Mouse (Mus musculus): ENCODE measurements at regions not wholly inside any gene's neighbourhood (a gene's known extent, or its start where the extent isn't known, plus 50 kb on each side); places are given as distances from the start of the nearest gene placed in this dataset.
A peak's percentile ranks its signal among the peaks of the same experiment; 100 is the strongest.

DNA sequence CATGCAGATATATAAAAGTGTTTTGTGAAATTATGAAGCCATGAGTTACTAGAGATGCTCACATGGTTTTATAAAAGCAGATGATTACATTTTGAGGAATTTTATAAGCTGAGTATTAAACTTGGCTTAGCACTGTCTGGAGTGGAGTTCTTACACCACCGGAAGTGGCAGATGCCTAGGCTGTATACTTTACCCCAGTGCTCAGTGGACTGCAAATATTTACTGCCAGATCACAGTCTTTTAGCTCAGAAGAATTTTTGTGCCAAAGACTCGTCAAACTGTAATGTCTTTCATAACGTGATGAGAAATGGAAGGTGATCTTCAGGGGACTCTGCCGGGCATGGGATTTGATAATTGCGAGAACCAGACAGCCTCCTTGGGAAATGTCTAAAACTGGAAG lies 136.1 kb upstream of the 9330182O14Rik start:
- ATAC-seq (replicated peaks; ENCODE audit: poor library complexity): no peak

DNA sequence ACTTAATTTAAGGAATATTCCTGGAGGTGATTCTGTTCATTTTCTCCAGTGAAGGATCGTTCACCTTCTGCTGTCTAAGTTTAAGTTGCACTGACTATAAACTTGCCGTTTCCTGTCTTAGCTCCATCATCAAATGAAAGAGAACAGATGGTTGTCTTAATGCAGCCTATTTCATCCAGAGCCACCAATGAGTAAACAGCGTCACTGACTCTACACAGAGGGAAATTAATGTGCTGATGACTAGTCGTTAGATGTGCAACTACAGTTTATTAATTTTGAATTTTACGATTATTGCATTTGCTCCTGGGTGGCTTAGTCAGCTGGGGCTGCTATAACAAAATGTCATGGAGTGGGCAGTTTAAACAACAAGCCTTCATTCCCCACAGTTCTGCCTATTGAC lies 134.1 kb upstream of the 9330182O14Rik start:
- no peak for ATAC-seq (replicated peaks; ENCODE audit: poor library complexity)

DNA sequence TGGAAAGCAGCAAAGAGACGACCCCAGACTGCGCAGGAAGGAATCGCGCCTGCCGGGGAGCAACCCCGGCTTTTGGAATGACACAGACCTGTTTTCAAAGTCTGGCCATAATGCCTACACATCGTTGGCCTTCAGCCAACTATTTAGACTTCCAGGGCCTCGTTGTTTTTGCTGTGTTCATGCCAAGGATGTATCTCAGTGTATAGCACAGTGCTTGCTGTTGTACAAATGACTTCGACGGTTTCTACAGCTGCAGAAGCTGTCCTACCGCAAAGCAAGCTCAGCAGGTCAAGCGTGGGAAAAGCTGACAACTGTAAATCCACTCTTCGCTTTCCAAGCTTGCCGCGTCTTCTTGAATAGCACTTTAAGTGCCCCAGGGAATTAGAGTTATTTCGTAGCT lies 129.1 kb upstream of the 9330182O14Rik start:
- no peak for ATAC-seq (replicated peaks; ENCODE audit: poor library complexity)

DNA sequence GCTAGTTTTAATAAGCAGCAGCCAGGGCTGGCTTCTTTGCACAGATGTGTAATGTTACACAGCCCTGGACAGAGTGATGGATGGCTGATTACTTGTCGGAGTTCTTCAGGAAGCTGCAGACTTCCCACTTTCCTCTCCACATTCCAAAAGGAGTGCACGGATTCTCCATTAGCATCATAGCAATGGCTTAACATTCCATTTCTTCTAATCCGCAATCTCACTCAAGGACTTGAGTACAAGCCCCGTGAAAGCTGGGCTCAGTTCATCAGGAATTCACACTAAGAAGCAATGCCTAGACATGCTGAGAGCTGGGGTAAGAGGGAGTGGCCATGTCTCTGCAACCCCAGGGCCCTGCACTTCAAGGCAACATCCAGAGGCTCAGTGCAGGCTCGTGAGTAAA lies 126.3 kb upstream of the 9330182O14Rik start:
- ATAC-seq (replicated peaks; ENCODE audit: poor library complexity): no peak

DNA sequence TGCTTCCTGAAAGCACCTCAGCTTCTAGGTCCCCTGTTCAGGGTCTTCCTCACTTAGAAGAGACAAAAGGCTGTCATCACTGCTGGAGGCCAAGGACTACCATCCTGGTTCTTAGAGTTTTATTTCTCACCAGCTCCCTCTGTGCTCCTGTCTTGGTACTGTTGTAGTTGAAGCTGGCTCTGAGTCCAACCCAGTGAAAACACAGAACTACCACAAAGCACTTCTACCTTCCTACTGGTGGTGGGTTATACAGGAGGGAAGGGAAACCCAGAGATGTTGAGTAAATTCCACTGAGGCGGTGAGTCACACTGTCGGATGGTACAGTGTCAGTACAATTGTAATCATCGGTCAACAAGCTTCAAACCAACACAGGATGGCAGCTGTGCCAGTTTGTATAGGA lies 120.3 kb upstream of the 9330182O14Rik start:
- ATAC-seq (replicated peaks; ENCODE audit: poor library complexity): peak; percentile 78

DNA sequence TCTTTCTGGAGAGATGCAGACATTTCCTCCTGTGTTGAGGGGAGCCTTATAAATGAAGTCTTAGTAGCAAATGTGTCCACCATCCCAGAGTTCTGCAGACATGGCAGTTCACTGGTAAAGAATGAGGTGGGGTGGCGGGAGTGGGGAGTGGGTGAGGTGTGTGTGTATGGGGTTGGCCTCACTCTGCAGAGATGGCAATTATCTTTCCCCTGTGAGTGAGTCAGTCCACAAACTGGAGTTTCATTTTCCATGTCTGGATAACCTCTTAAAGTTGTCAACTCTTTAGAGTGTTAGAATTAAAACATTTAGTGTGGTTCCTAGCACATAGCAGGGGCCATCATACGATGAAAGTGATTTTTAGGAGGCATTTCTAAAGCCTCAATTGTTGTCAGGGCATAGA lies 117.1 kb upstream of the 9330182O14Rik start:
- no peak for ATAC-seq (replicated peaks; ENCODE audit: poor library complexity)

DNA sequence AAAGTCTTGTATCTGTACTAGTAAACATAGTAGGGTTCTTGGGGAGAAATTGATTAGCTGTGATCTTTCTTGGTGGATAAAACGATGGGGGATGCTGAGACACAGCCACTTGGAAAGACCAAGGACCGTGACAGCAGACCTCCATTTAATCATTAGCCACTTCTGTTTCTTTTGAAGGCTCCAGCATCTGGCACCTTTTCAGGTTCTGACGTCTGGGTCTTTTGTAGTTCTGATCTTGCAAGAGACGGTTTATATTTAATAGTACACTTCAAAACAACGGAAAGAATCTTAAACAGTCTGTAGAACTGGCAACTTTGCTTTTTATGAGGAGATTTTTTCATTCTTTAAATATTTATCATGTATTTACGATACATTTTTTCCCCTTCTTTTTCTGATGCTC lies 116.6 kb upstream of the 9330182O14Rik start:
- ATAC-seq (replicated peaks; ENCODE audit: poor library complexity): no peak

DNA sequence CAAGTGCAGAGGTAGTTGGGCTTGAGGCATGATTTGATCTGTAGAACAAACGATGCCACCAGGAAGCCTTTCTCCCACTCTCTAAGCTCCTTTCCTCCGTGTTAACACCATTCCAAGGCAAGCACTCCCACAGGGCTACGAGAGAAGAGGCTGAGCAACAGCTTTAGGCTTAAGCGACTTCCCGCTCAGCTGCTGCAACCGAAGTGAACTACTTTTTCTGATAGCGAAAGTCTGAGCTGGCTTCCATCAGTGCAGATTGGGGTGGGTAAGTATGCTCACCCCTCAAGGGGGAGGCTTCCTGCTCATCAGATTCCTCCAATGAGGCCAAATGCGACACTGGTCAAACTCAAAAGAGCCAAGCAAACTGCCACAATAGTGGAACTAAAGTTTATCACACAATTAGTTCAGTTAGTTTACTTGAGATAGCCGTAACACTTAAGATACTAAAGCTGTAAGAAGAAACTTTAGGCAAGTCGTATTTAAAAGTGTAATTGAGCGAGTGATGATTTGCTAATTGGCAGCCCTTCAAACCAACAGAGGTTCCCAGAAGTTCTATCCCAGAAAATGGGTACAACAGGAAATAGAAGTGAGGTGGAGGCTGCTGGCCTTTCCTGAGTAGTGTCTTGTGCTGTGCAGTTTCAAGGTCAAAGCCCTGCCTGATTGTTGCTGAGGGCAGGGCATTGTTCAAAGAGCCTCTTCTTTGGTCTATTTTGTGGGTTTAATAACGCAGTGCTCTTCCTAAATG lies 115.9 kb upstream of the 9330182O14Rik start:
- peak; percentile 29; the same call in 1 of the 2 replicates for ATAC-seq (replicated peaks; ENCODE audit: poor library complexity)

DNA sequence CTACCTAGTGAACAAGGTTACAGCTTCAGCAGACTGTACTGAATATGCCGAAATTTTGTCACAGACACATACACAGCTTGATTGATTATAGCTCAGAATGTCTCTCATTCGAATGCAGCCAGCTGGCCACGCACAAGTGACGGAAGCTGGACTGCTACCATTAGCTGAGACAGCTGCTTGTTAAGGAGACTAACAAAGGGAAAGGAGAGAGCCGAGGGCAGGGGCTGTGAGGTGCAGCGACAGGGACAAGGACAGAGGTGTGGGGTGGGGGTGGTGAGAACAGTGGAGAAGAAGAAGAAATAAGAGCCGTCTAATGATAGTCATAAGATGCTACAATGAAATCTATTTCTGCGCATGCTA lies 115.4 kb upstream of the 9330182O14Rik start:
- ATAC-seq (replicated peaks; ENCODE audit: poor library complexity): no peak

DNA sequence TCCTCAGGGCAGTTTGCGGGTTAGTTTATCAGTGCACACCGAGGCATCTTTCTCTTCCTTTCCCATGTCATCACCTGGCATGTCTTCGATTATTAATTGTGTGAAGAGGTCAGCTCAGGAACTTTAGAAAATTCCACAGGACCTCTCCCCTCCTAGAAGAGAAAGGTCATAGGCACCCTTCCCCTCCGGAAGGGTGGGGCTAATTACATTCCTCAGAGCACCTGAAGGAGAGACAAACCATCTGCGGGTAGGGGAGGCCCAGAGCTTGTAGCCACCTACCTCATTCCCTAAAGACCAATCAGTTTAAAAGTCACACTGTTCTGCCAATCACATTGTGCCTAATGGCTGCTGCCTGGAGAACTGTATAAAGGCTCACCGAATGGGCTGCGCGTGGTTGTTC lies 114.9 kb upstream of the 9330182O14Rik start:
- ATAC-seq (replicated peaks; ENCODE audit: poor library complexity): no peak

DNA sequence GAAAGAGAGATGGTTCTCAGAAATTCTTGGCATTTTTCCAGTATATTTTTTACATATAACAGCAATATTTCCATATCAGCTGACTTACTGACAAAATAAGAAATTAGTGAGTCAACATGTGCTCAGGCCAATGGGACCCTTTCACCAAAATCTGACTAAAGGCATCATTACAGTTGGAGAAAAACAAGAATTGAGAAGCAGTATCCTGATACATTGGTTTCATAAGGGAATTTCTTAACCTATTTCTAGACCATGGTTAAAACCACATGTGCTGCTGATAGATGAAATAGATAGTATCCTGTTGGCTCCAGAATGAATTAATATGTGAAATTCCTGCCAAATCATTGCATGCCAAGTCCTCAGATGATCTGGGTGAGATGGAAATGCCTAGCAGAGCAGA lies 114.1 kb upstream of the 9330182O14Rik start:
- ATAC-seq (replicated peaks; ENCODE audit: poor library complexity): peak; percentile 22; the same call in 1 of the 2 replicates

DNA sequence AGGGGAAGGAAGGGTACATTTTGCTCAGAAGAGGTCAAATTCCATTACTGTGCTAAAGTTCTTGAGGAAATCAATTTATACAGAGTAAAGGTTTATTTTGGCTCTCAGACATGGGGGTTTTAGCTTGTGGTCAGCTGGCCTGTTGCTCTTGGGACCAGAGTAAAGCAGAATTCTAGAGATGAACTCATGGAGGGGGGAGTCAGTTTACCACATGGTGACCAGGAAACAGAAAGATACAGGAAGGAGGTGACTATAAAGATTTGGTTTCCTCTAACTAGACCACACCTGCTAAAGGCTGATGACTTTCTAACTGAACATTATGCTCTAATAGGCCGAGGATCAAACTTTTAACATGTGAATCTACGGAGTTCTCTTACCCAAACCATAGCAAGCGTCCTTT lies 113.5 kb upstream of the 9330182O14Rik start:
- peak; percentile 33; the same call in 1 of the 2 replicates for ATAC-seq (replicated peaks; ENCODE audit: poor library complexity)

DNA sequence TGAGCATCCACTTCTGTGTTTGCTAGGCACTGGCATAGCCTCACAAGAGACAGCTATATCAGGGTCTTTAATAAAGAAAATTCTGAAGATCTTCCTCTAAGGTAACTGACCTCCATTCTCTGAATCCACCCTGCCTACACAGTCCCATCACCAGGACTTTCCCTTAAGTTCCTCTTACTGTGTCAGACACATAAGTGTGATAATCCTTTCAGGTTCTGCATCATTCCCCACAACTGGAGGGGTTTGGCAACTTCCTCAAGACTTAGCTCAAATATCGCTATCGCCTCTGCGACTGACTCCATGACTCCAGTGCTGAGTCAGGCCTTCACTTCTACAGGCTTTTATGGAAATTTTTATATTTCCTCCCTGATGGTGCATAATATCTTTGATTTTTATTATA lies 111.0 kb upstream of the 9330182O14Rik start:
- ATAC-seq (replicated peaks; ENCODE audit: poor library complexity): peak; percentile 64

DNA sequence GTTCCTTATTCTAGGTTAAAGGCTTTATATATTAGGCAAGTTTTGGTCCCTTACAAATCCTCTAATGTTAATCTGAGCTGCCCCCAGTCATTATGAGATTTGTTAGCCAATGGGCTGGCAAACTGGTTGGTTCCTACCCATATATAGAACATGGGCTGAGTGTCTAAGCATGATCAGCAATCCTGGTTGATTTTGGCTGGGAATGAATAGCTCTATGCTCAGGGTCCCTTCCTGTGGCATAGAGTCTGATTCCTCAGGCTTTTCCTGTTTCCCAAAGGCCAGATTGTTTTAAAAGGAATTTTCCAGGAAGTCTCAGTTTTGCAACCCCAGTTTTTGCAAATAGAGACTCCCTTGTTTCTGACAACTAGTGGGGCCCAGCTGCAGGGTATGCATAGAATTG lies 102.1 kb upstream of the 9330182O14Rik start:
- no peak for ATAC-seq (replicated peaks; ENCODE audit: poor library complexity)

DNA sequence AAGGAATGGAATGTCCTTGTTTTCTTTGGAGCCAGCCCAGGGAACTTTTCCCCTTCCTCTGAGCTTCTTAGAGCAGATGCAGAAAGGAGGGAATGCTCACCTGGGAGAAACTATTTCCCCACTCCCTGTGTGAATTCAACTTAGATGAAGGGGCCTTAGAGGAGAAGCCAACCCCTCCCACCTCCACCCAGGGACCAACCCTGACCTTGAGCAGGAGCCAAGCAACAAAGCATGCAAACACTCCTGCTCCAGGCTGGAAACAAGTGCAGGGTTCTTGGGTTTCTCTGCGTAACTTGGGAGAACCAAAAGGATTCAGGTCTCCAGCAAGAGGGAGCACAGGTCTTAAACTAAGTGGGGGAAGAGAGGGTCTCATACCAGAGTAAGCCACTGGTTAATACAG lies 98.0 kb upstream of the 9330182O14Rik start:
- no peak for ATAC-seq (replicated peaks; ENCODE audit: poor library complexity)

DNA sequence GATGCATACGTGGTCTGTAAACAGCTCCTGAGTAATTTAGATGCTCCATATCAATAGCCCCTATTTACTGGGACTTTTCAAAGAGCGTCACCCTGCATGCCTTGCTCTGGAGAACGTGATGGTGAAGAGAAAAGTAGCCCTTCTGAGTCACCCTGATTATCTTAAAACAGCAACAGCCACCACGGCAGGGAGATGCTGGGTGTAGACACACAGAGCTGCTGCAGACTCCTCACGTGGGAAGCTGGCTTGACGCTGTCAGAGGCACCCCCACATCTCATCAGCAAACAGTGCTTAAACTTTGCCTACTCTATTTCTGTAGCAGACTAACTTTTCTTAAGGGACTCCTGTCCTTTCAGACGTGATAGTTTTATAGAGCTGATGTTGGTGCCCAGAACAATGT lies 96.9 kb upstream of the 9330182O14Rik start:
- ATAC-seq (replicated peaks; ENCODE audit: poor library complexity): no peak

DNA sequence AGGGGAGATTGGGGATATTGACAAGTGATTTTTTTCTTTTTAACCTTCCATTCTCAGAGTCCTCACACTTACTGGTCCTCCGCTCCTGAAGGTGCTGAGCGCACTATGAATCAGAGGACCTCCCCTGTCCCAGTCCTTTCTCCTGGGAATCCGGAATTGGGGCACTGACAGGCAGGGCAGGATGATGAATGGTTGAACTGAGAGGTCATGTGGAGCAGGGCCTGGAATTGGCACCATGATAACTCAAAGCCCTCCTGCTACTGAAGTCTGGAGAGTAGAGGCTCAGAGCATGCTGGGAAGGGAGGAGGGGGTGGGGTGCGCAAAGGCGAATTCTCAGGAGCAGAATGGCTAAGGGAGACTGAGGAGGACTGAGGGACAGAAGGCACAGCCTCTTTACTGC lies 87.9 kb upstream of the 9330182O14Rik start:
- no peak for ATAC-seq (replicated peaks; ENCODE audit: poor library complexity)

DNA sequence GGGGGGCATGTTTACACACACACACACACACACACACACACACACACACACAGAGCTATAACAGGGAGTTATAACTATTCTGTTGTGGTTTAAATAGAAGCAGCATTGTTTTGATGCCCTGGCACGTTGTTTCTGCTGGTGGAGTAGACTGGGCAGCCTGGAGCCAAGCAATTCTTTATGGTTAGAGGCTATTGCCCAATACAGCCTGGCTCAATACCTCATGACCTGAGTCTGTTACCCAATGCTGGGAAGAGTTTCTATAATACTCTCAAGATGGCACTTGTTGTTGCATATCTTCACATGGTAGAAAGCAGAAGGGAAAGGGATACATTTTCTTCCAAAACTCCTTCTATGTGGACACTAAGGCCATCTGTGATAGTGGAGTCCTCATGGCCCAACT lies 87.1 kb upstream of the 9330182O14Rik start:
- ATAC-seq (replicated peaks; ENCODE audit: poor library complexity): peak; percentile 87

DNA sequence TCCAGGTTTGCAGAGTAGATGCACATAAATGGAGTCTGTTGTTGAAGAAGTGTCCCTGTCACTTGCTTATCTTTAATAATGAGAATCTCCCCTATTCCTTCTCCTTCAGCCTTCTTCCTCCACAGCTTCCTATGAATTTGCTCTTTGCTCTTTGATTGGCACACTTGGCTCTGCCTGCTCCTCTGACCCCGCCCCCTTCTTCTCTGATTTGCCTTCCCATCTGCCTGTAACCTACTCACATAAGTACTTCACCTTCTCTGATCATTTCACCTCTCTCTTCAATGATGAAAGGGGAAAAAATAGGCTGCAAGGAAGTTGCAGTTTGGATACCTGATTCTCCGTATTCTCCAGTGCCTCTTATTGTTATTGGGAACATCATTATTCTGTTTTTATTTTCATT lies 66.1 kb upstream of the 9330182O14Rik start:
- ATAC-seq (replicated peaks; ENCODE audit: poor library complexity): no peak

DNA sequence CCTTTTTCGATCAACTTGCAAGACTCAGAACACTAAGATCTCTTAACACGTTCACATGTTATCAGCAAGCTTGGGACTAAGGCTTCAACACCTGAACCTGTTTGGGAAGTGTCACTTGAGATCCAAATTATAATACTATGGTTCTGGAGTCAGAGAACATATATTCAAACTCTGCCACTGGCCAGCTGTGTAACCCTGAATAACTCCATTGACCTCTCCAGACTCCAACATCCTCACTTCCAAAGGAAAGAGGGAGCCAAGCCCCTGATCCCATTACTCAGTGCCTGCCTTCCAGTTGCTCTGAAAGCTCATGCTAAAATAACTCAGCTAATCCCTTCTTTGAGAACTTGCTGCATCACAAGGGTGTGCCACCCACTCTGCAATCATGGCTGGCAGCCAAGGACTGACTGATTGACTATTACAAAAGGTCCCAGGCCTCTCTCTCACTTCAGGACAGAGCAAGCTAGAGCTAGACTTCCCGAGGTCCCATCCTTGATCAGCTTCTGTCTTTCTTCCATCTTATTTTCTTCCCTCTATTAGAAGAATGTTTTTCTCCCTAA lies 58.8 kb upstream of the 9330182O14Rik start:
- no peak for ATAC-seq (replicated peaks; ENCODE audit: poor library complexity)

DNA sequence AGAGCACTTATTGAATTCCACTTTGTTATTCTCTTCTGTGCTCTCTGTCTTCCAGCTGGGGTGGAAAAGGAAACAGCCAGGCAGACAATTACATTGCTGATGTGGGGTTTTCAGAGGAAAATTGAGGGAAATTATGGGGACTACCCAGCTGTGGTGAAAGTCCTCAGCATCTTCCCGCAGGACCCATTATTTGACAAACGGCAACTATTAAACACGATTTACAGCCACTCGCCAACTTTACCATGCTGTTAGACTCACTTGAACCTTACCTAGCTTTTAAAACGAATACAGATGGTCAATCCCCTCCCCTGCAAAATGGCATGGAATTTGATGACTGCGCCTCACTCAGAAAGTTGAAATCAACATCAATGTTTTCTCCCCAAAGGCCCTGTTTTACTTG lies 54.3 kb upstream of the 9330182O14Rik start:
- no peak for ATAC-seq (replicated peaks; ENCODE audit: poor library complexity)
